Mouse (Mus musculus): ENCODE data around the gene Rln1. TPM values are rescaled to one million over a fixed set of nuclear protein-coding genes. Genes with fewer than 3 reads are reported as not detected.

Rln1 gene
- polyA plus RNA-seq, 1 experiment from 2014 or later: 3.7 TPM

DNA sequence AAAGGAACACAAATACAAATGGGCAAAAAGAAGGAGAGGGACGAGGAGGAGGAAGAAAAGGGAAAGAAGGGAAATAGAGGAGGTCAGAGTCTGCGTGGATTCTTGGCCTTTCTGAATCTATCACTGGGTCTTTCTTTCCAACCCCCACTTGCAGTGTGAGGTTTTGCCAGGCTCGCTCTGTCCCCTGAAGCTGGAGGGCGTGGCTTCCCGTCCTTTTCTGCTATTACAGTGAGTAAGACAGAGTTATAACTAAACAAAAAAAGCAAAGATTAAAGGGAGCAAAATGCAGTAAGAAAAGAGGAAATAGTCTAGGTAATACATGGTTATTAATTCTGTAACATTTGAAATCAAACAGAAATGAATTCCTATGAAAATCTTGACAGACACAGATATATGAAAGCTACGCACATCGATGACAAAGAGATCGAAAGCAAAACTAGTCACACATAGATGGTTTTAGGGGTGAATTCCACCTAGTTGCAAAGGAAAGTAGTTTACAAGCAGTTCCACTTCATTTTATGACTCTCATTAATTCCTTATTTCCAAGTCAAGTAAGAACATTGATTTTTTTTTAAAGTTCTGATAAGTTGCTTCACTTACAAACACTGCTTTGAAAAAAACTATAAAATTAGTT, 10.9 kb downstream of the Rln1 start:
- no peak overlapping the region for H3K4me3 ChIP-seq (ENCODE audit: low read depth, low read length)
- no peak overlapping the region for H3K27ac ChIP-seq (ENCODE audit: low read length)
- H3K27me3 ChIP-seq (ENCODE audit: control insufficient read depth, insufficient read depth, low read depth, low read length): peaks cover 3% of the 10 kb centered on the region; the same call in 1 of the 2 replicates
- H3K9me3 ChIP-seq (replicated peaks; ENCODE audit: control insufficient read depth, low read length, poor library complexity, severe bottlenecking): no peaks in the 10 kb centered on the region
- no peak overlapping the region for H3K9ac ChIP-seq (ENCODE audit: low read depth, low read length)
- no peak overlapping the region for H3K4me2 ChIP-seq (ENCODE audit: low read length)
- ATAC-seq: no peak
- 82% methylated on average over 8 of the region's 8 CpGs for WGBS
- no peaks in the 10 kb centered on the region for H3K36me3 ChIP-seq (ENCODE audit: control insufficient read depth, insufficient read depth, low read length)
- H3K4me1 ChIP-seq (ENCODE audit: control insufficient read depth, insufficient read depth, low read length): peaks cover 6% of the 10 kb centered on the region; the same call in 1 of the 2 replicates

GRCm38 (mm10) chr19:29312661-29313060, 21.8 kb downstream of the Rln1 start:
- no peak for ATAC-seq
- Histone ChIP-seq H3K9me3 (replicated peaks; ENCODE audit: control insufficient read depth, low read length, poor library complexity, severe bottlenecking) (peaks cover 11% of the 10 kb centered on the region; the same call in 1 of the 2 replicates), H3K9ac (ENCODE audit: low read depth, low read length) (no peak overlapping the region), H3K27ac (ENCODE audit: low read length) (no peak overlapping the region), H3K4me3 (ENCODE audit: low read depth, low read length) (no peak overlapping the region), H3K4me2 (ENCODE audit: low read length) (no peak overlapping the region), H3K4me1 (ENCODE audit: control insufficient read depth, insufficient read depth, low read length) (no peaks in the 10 kb centered on the region), H3K27me3 (ENCODE audit: control insufficient read depth, insufficient read depth, low read depth, low read length) (no peaks in the 10 kb centered on the region), H3K36me3 (ENCODE audit: control insufficient read depth, insufficient read depth, low read length) (peaks cover 27% of the 10 kb centered on the region)
- WGBS: 48% methylated on average over 7 of the region's 7 CpGs

DNA sequence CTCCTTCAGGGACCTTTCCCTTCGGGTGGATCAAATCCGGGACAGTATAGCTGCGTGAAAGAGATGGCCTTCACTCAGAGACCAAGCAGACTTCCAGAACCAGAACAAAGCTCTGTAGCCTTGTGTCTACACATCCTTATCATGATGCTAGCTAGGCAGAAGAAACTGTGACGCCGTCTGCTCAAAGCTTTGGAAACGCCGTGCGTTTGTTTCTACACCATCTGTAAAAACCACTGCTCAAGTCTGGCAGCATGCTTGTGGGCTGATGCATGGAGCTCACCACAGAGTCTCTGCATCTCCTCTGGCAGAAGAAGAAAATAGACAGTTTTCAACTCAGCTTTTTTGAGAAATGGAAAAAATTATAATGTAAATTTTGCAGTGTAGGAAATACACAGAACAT, 22.7 kb downstream of the Rln1 start:
- ATAC-seq: no peak
- WGBS: 94% methylated on average over 8 of the region's 8 CpGs
- Histone ChIP-seq H3K9me3 (replicated peaks; ENCODE audit: control insufficient read depth, low read length, poor library complexity, severe bottlenecking) (peaks cover 9% of the 10 kb centered on the region; the same call in 1 of the 2 replicates), H3K4me3 (ENCODE audit: low read depth, low read length) (no peak overlapping the region), H3K27ac (ENCODE audit: low read length) (no peak overlapping the region), H3K4me1 (ENCODE audit: control insufficient read depth, insufficient read depth, low read length) (no peaks in the 10 kb centered on the region), H3K9ac (ENCODE audit: low read depth, low read length) (no peak overlapping the region), H3K4me2 (ENCODE audit: low read length) (no peak overlapping the region), H3K36me3 (ENCODE audit: control insufficient read depth, insufficient read depth, low read length) (peaks cover 27% of the 10 kb centered on the region), H3K27me3 (ENCODE audit: control insufficient read depth, insufficient read depth, low read depth, low read length) (no peaks in the 10 kb centered on the region)

GRCm38 (mm10) chr19:29308832-29309231, 25.6 kb downstream of the Rln1 start:
- no peak for ATAC-seq
- H3K4me2 ChIP-seq (ENCODE audit: low read length): no peak overlapping the region
- peaks cover 20% of the 10 kb centered on the region for H3K36me3 ChIP-seq (ENCODE audit: control insufficient read depth, insufficient read depth, low read length)
- no peak overlapping the region for H3K4me3 ChIP-seq (ENCODE audit: low read depth, low read length)
- 0 out of 2 replicates have a peak, but pooled peaks cover 3% of the 10 kb centered on the region for H3K4me1 ChIP-seq (ENCODE audit: control insufficient read depth, insufficient read depth, low read length)
- H3K27me3 ChIP-seq (ENCODE audit: control insufficient read depth, insufficient read depth, low read depth, low read length): no peaks in the 10 kb centered on the region
- H3K9ac ChIP-seq (ENCODE audit: low read depth, low read length): no peak overlapping the region
- H3K27ac ChIP-seq (ENCODE audit: low read length): no peak overlapping the region
- no peaks in the 10 kb centered on the region for H3K9me3 ChIP-seq (replicated peaks; ENCODE audit: control insufficient read depth, low read length, poor library complexity, severe bottlenecking)

DNA sequence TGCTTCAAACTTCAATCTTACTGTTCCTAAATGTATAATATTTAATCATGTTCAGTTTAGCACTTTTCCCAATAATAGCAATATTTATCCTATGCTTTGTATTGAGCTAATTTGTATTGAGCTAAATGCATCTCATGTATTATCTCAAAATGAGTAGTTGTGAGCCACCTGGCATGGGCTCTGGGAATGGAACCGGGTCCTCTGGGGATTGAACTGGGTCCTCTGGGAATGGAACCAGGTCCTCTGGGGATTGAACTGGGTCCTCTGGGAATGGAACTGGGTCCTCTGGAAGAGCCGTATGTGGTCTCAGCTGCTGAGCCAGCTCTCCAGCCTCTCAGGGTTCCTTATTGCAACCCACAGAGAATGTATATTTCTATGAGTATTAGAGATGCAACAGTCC, 32.4 kb downstream of the Rln1 start:
- Histone ChIP-seq H3K9ac (ENCODE audit: low read depth, low read length) (no peak overlapping the region), H3K4me1 (ENCODE audit: control insufficient read depth, insufficient read depth, low read length) (0 out of 2 replicates have a peak, but pooled peaks cover 3% of the 10 kb centered on the region), H3K4me2 (ENCODE audit: low read length) (no peak overlapping the region), H3K27me3 (ENCODE audit: control insufficient read depth, insufficient read depth, low read depth, low read length) (no peaks in the 10 kb centered on the region), H3K4me3 (ENCODE audit: low read depth, low read length) (no peak overlapping the region), H3K36me3 (ENCODE audit: control insufficient read depth, insufficient read depth, low read length) (peaks cover 19% of the 10 kb centered on the region), H3K9me3 (replicated peaks; ENCODE audit: control insufficient read depth, low read length, poor library complexity, severe bottlenecking) (no peaks in the 10 kb centered on the region), H3K27ac (ENCODE audit: low read length) (no peak overlapping the region)
- 97% methylated on average over 2 of the region's 2 CpGs for WGBS
- no peak for ATAC-seq

- Histone ChIP-seq H3K9me3 (replicated peaks; ENCODE audit: control insufficient read depth, low read length, poor library complexity, severe bottlenecking) (no peaks in the 10 kb centered on the region), H3K27me3 (ENCODE audit: control insufficient read depth, insufficient read depth, low read depth, low read length) (no peaks in the 10 kb centered on the region), H3K27ac (ENCODE audit: low read length) (no peak overlapping the region), H3K4me3 (ENCODE audit: low read depth, low read length) (no peak overlapping the region), H3K4me2 (ENCODE audit: low read length) (no peak overlapping the region), H3K4me1 (ENCODE audit: control insufficient read depth, insufficient read depth, low read length) (0 out of 2 replicates have a peak, but pooled peaks cover 3% of the 10 kb centered on the region), H3K36me3 (ENCODE audit: control insufficient read depth, insufficient read depth, low read length) (peaks cover 22% of the 10 kb centered on the region), H3K9ac (ENCODE audit: low read depth, low read length) (no peak overlapping the region)
- ATAC-seq: no peak
- WGBS: 87% methylated on average over 13 of the region's 13 CpGs
Measured at GRCm38 (mm10) chr19:29300919-29301318, 33.6 kb downstream of the Rln1 start.

DNA sequence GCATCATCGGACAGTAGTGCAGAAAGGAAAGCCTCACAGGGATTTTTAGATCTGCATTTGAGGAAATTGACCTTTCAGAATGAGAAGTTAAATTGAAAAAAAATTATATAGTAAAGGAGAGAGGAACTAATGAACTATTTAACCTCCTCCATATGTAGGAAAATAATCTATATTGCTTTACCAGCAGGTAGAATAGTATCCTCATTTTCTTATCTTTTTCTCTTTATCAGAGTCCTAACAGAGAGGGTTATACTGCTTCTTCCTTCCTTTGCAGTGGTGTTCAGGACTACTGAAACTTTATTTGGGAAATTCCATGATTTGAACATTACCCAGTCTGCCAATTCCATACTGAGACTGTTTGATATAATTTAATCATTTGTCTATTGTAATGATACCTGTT, 37.1 kb downstream of the Rln1 start:
- Histone ChIP-seq H3K9me3 (replicated peaks; ENCODE audit: control insufficient read depth, low read length, poor library complexity, severe bottlenecking) (no peaks in the 10 kb centered on the region), H3K4me2 (ENCODE audit: low read length) (no peak overlapping the region), H3K36me3 (ENCODE audit: control insufficient read depth, insufficient read depth, low read length) (peaks cover 21% of the 10 kb centered on the region), H3K4me3 (ENCODE audit: low read depth, low read length) (no peak overlapping the region), H3K27me3 (ENCODE audit: control insufficient read depth, insufficient read depth, low read depth, low read length) (no peaks in the 10 kb centered on the region), H3K27ac (ENCODE audit: low read length) (no peak overlapping the region), H3K4me1 (ENCODE audit: control insufficient read depth, insufficient read depth, low read length) (no peaks in the 10 kb centered on the region), H3K9ac (ENCODE audit: low read depth, low read length) (no peak overlapping the region)
- WGBS: 92% methylated on average over 1 of the region's 1 CpGs
- no peak for ATAC-seq

DNA sequence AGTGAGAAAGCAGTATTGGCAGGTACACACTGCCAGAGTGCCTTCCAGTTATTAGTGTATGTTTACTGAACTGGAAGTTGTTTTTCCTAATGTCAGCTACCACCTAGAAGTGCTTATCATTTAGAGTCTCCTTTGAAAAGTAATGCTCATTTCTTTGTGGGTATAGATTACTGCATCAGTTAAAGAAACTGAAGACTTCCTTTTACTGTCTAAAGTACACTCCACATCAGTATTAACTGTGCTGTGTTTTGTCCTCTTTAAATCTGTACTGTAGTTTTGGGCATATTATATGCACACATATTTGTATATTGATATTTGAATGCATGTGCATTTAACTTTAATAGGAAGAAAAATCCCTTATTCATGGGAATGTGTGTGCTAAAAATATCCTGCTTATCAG, 38.3 kb downstream of the Rln1 start:
- Histone ChIP-seq H3K4me3 (ENCODE audit: low read depth, low read length) (no peak overlapping the region), H3K36me3 (ENCODE audit: control insufficient read depth, insufficient read depth, low read length) (peaks cover 23% of the 10 kb centered on the region), H3K27ac (ENCODE audit: low read length) (no peak overlapping the region), H3K9ac (ENCODE audit: low read depth, low read length) (no peak overlapping the region), H3K4me1 (ENCODE audit: control insufficient read depth, insufficient read depth, low read length) (no peaks in the 10 kb centered on the region), H3K4me2 (ENCODE audit: low read length) (no peak overlapping the region), H3K27me3 (ENCODE audit: control insufficient read depth, insufficient read depth, low read depth, low read length) (no peaks in the 10 kb centered on the region), H3K9me3 (replicated peaks; ENCODE audit: control insufficient read depth, low read length, poor library complexity, severe bottlenecking) (no peaks in the 10 kb centered on the region)
- no peak for ATAC-seq

GRCm38 (mm10) chr19:29294756-29295155, 39.7 kb downstream of the Rln1 start:
- no peak overlapping the region for H3K27ac ChIP-seq (ENCODE audit: low read length)
- H3K9ac ChIP-seq (ENCODE audit: low read depth, low read length): no peak overlapping the region
- no peaks in the 10 kb centered on the region for H3K9me3 ChIP-seq (replicated peaks; ENCODE audit: control insufficient read depth, low read length, poor library complexity, severe bottlenecking)
- no peaks in the 10 kb centered on the region for H3K27me3 ChIP-seq (ENCODE audit: control insufficient read depth, insufficient read depth, low read depth, low read length)
- H3K4me1 ChIP-seq (ENCODE audit: control insufficient read depth, insufficient read depth, low read length): no peaks in the 10 kb centered on the region
- no peak for ATAC-seq
- H3K36me3 ChIP-seq (ENCODE audit: control insufficient read depth, insufficient read depth, low read length): peaks cover 11% of the 10 kb centered on the region
- H3K4me3 ChIP-seq (ENCODE audit: low read depth, low read length): no peak overlapping the region
- no peak overlapping the region for H3K4me2 ChIP-seq (ENCODE audit: low read length)
- 66% methylated on average over 2 of the region's 2 CpGs for WGBS
